Mouse (Mus musculus): Measurements from ENCODE around the gene Add2. TPM values are rescaled to one million over a fixed set of nuclear protein-coding genes. Genes with fewer than 3 reads are reported as not detected.

Gene Add2
- total RNA-seq, 2 experiments from 2014 or later = 220 to 232 TPM

GRCm38 (mm10) chr6:86038901-86039300 lies 10.4 kb downstream of the Add2 start:
- DNase-seq (ENCODE audit: low spot score in 2 of 2) = no peak
- intact Hi-C loops (cut with DNase I) = no loop called here

DNA sequence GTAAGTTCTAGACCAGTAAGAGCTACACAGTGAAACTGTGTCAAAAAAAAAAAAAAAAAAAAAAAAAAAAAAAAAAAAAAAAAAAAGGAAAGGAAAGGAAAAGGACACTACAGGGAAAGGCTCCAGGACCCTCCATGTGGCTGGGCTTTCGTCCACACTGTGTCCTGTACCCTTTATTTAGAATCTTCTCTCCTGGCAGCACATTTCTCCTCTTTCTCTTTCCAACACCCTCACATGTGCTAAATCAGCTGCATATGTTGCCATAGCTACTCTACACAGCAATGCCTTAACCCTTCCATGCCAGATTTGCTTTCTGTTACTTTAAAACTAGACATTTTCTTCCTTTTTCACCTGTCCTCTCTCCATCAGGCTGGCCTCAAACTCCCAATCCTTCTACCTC lies 11.7 kb downstream of the Add2 start:
- peak in 1 of 2 experiments; percentile 52 for DNase-seq (ENCODE audit: low spot score in 2 of 2)
- intact Hi-C loops (cut with DNase I) = no loop called here

DNA sequence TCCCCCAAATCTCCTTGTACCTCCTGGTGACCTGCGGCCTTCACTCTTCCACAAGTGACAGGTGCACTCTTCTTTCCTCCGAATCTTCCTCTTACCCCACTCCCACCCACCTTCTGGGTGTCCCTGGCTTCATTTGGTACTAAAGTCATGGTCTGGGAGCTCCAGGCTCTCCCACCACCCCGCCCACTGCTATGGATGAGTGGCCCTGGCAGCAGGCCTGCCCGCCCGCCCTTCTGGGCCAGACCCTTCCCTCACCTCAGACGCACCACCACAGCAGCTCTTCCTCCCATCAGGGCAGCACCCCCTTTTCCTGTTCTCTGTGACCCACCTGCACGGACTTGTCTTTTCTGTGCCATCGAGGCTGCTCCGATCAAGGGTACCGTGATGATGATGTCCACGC lies 19.0 kb downstream of the Add2 start:
- DNase-seq (ENCODE audit: low spot score in 2 of 2) = no peak
- intact Hi-C loops (cut with DNase I) = no loop called here

- intact Hi-C loops (cut with DNase I) = no loop called here
- DNase-seq (ENCODE audit: low spot score in 2 of 2) = peak; percentile 84 to 88
Measured at GRCm38 (mm10) chr6:86048509-86048908, 20.0 kb downstream of the Add2 start.

DNA sequence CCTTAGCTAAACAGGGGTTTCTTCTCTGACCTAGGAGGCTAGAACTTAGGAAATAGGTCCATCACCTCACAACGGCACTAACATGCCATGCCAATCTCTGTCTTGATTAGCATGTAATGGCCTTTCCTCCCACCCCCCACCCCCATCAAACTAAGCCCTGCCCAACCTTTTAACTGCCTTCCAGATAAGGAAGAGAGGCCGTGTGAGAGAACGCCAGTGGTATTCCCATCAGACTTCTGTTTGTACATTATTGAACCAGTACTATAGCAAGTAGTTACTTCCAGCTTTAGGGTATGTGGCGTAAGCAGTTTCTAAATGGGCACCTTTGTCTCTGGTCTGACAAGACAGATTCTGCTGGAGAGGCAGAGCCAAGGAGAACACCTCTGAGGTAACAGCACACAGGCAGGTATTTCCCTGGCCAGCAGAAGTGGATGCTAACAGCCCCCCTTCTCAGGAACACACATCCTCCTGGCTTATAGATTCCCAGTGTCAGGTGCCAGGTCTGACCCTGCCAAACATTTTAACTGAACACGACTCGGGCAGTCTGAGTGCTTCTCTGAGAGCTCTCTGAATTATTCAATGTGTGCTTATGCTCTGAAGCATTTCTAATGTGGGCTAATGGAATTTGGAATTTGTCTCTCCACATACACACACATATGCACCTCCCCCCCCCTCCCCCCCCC lies 22.2 kb downstream of the Add2 start:
- DNase-seq (ENCODE audit: low spot score in 2 of 2) = no peak
- intact Hi-C loops (cut with DNase I) = no loop called here

GRCm38 (mm10) chr6:86052032-86052459 lies 23.6 kb downstream of the Add2 start:
- intact Hi-C loops (cut with DNase I) = no loop called here
- DNase-seq (ENCODE audit: low spot score in 2 of 2) = no peak

GRCm38 (mm10) chr6:86052556-86052955 lies 24.1 kb downstream of the Add2 start:
- DNase-seq (ENCODE audit: low spot score in 2 of 2) = no peak
- intact Hi-C loops (cut with DNase I) = no loop called here

GRCm38 (mm10) chr6:86053099-86053498 lies 24.6 kb downstream of the Add2 start:
- DNase-seq (ENCODE audit: low spot score in 2 of 2) = no peak
- intact Hi-C loops (cut with DNase I) = no loop called here

DNA sequence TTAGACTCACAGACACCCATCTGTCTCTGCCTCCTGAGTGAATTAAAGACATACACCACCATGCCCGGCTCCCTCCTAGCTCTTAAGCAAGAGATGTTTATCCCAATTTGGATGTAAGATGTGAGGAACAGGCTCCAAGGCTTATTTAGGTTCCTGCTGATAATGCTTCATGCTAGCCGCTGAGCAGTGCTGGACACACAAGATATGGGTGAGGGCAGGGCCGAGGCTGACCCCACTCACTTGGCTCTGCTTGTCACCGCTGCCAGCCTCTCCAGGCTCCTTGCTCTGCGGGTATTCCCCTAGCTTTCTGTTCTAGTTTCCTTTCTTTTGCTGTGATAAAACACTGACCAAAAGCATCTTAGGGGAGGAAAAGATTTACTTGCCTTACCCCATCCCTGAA lies 25.1 kb downstream of the Add2 start:
- DNase-seq (ENCODE audit: low spot score in 2 of 2) = no peak
- intact Hi-C loops (cut with DNase I) = no loop called here

GRCm38 (mm10) chr6:86058475-86058874 lies 30.0 kb downstream of the Add2 start:
- intact Hi-C loops (cut with DNase I) = no loop called here
- DNase-seq (ENCODE audit: low spot score in 2 of 2) = no peak

- DNase-seq (ENCODE audit: low spot score in 2 of 2) = no peak
Measured at GRCm38 (mm10) chr6:86059151-86059853, 30.8 kb downstream of the Add2 start.

DNA sequence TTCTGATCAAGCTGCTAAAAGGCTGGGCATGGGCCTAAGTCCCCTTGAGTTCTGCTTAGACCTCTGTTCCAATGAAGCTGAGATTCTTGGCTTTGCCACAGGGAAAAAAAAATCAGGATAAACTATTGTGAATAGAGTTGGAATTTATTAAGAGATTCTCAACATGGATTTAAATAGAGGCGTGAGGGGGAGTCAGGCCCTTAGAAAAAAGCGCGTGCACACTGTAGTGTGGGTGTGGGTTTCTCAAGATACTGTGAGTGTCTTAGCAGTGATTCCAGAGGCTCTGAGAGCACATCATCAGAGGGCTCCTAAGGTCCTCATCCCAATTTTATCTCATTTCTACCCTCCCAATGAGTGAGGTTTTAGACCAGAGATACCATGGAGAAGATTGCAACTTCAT lies 31.7 kb downstream of the Add2 start:
- intact Hi-C loops (cut with DNase I) = no loop called here
- no peak for DNase-seq (ENCODE audit: low spot score in 2 of 2)

More at GRCm38 (mm10) chr6:86059151-86059853, 30.8 kb downstream of the Add2 start:
- intact Hi-C loops (cut with DNase I) = no loop called here

- no peak for DNase-seq (ENCODE audit: low spot score in 2 of 2)
- intact Hi-C loops (cut with DNase I) = no loop called here
Measured at GRCm38 (mm10) chr6:86062226-86062625, 33.7 kb downstream of the Add2 start.

DNA sequence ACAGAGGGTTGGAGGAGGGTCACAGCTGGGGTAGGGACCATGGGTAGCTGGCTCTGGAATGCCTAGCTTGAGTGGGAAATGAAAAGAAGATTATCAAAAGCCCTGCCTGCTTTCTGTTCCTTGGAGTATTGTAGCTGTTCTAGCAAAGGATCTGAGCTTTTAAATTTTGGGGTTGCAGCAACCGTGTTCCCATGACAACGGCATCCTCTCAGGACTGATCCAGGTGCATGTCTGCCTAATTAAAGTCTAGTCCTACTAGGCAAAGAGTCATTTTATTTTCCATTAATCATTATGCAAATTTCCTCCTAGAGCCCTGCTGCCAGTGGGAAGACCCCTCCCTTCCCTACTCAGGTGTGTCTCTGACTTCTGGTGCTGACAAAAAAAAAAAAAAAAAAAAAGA lies 34.2 kb downstream of the Add2 start:
- no peak for DNase-seq (ENCODE audit: low spot score in 2 of 2)
- intact Hi-C loops (cut with DNase I) = no loop called here

GRCm38 (mm10) chr6:86064318-86065016 lies 36.0 kb downstream of the Add2 start:
- DNase-seq (ENCODE audit: low spot score in 2 of 2) = peak; percentile 83 to 88
- intact Hi-C loops (cut with DNase I) = loop anchor here (2.0 to 5.0 kb wide), 2 partner anchors 20 to 37 kb away; partner anchors contain the start of gene Add2

- intact Hi-C loops (cut with DNase I) = loop anchor here (5.0 kb wide), 1 partner anchor 39 kb away; the partner anchor contains the start of gene Add2
- no peak for DNase-seq (ENCODE audit: low spot score in 2 of 2)
Measured at GRCm38 (mm10) chr6:86066727-86067126, 38.2 kb downstream of the Add2 start.

GRCm38 (mm10) chr6:86067145-86067544 lies 38.7 kb downstream of the Add2 start:
- no peak for DNase-seq (ENCODE audit: low spot score in 2 of 2)

DNA sequence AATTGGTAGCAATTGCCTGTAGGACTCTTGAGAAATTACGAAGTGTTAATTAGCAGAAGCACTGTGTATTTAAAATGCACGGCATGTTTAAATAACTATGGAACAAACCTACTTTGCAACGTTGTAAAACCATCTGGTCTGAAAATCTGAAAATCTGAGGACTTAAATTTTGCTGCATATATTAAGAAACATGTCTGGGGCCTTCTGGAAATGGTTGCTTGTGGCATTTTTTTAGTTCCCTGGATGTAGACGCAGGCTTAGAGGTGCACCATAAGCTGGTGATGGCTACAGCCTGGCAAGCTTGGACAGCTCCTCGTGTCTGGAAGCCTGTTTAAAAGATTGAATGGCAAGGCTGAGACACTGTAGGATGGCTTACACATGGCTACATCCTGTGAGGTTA lies 40.5 kb downstream of the Add2 start:
- intact Hi-C loops (cut with DNase I) = loop anchor here (2.0 to 5.0 kb wide), 2 partner anchors 34 to 42 kb away; partner anchors contain the start of gene Add2
- no peak for DNase-seq (ENCODE audit: low spot score in 2 of 2)

More at GRCm38 (mm10) chr6:86067145-86067544, 38.7 kb downstream of the Add2 start:
- intact Hi-C loops (cut with DNase I) = loop anchor here (5.0 kb wide), 1 partner anchor 40 kb away; the partner anchor contains the start of gene Add2

DNA sequence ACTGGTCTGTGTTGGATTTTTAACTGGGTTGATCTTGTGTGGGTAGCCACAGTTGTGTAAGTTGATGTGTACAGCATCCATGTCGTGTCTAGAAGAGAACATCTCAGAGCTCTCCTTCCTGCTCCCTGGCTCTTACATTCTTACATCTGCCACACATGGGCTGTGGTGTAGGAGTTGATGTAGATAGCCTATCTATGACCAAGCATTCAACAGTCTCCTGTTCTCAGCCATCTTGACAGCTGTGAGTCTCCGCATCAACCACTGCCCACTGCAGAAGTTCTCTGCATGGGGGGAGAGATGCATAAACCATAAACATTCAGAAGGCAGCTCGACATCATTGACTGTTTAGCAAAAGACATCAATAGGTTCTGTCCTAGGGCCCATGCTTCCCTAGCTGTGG lies 41.4 kb downstream of the Add2 start:
- DNase-seq (ENCODE audit: low spot score in 2 of 2) = no peak
- intact Hi-C loops (cut with DNase I) = loop anchor here (2.0 to 5.0 kb wide), 2 partner anchors 33 to 43 kb away; partner anchors contain the start of gene Add2

- intact Hi-C loops (cut with DNase I) = no loop called here
- DNase-seq (ENCODE audit: low spot score in 2 of 2) = no peak
Measured at GRCm38 (mm10) chr6:86070277-86070676, 41.8 kb downstream of the Add2 start.

Measured in left cerebral cortex, postnatal 36 days (tissue).